Mouse (Mus musculus) lung, postnatal 0 days (tissue): Measurements from ENCODE around the gene Pitx2.

ENCODE experiments used
- CTCF ChIP-seq: IDR thresholded peaks from 2 replicates; pipeline ENCODE4 v1.5.1; 2016; ENCODE audit warnings: antibody characterized with exemption, mild to moderate bottlenecking
- EP300 ChIP-seq: IDR thresholded peaks from 2 replicates; pipeline ENCODE4 v1.6.1; 2016; ENCODE audit warnings: antibody characterized with exemption, mild to moderate bottlenecking, control low read depth

DNA sequence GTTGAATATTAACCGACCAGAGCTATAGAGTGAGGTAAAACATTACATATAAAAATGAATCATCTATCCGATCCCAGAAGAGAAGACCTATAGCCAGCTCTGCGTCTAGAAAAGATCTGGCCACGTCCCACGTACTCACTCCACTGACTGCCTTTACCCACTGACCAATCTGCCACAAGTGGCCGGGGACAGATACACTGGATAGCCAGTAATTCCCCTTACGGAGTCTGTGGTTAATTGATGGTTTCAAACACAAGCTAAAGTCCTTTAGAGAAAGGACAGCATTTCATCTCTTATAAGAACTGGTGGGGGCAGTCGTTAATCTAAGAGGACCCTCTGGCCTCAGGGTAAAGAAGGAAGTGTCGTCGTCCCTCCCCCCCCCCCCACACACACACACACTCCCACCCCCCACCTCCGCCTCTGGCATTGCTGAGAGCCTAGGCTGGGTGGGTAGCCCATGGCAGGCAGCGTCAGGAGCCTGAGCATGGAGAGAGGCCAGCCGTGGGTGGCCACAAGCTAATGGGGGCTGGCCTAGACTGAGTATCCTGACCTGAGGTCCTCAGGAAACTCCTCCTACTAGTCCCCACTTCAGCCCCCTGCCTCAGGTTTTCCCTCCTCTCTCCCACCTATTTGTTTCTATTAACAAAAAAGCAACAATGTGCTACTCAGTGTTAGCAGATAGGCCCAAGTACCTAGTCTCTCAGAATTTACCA, 26.1 kb downstream of the Pitx2 start:
- TF ChIP-seq CTCF (no peak), EP300 (no peak)
